Mouse (Mus musculus): ENCODE results near the gene Shoc2. TPM values are rescaled to one million over a fixed set of nuclear protein-coding genes. Genes with fewer than 3 reads are reported as not detected.
"Not testable (repeated sequence)": the region's sequence is repeated elsewhere in the genome, so short reads cannot be mapped to it uniquely, and the experiment has no call there.

Shoc2 gene
- total RNA-seq, 1 experiment from 2014 or later: 48.5 TPM

DNA sequence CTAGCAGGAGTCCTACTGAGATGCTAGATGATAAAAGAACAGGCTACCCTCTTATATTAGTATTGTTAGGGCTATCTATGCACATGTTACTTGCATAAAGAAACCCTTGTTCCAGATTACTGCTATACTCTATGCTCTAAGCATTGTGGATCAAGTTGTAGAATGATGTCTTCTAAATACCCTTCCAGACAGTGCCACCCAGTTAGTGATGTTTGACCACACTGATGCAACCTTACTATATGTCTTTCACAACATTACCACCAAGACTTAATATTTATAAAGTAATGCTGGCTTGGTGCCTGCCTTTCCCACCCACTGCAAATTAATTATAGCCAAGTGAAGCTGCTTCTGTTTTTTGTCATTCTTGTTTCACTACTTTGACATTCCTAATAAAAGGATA is 11.1 kb upstream of the Shoc2 start:
- DNase-seq: no peak

DNA sequence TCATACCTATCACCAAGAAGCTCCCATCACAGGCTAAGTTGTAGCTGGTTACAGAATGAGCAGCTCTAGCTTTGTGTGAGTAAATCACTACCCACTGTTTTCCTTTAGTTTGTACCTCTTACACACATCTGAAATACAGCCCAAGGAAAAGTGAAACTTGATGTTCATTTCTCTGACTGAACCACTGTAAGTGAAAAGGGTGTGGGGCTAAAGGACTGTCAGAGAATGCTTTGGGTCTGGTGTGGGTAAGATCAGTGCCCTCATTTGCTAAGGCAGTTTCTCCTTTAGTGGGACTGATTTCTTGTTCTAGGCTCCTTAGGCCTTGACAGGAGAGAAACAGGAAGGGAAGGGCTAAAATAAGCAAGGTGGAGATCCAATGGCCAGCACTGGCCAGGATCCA is 10.1 kb upstream of the Shoc2 start:
- no peak for DNase-seq

DNA sequence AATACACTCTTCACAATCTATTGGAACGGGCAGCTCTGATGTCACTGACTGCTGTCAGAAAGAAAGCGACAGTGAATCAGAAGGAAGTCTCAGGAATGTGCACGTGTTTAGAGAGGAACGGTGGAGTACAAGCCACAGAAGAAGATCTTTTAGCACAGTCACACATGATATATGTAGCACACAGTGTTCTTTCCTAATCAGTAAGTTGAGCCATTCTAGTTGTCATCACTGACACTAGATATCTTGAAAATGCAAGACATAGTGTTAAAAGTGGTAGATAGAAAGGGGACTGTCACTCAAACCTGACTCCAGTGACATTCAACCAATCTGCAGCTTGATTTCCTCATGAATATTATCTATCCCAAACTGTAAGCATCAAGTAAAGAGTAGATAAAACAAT is 4.6 kb upstream of the Shoc2 start:
- DNase-seq: no peak

DNA sequence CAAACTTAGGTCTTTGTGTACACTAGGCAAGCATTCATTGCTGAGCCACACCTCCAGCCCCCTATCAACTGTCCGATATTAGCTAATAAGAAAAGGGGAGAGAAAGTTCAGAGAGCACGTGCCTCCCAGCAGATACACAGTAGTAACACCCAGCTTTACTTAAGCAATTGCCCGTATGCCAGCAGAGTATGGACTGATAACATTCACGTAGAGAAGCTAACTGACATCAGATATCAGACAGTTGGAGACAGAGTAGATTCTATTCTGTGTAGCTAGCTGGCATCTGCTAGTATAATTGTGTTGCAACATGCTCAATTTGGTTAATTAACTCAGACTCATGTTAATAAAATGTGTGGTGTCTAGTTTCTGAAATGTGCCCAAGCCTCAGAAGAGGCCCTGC is 3.0 kb upstream of the Shoc2 start:
- DNase-seq: no peak

DNA sequence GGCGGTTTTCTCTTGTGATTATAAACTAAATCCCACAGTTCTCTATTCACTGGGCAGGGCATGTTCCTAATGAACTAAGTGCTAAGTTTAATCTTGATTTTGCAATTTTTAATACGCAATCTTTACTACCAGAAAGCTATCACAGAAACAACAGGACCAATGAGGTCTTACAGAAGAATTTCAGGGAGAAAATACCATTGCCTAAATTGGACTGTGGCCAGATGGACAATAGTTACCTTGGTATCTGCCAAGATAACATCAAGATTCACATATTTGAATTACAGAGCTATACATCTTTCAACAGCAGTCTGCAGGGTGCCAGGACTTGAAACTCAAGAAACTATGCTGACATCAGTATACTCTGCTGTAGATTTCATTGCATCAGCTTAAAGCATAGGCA is 1.8 kb upstream of the Shoc2 start:
- DNase-seq: no peak

DNA sequence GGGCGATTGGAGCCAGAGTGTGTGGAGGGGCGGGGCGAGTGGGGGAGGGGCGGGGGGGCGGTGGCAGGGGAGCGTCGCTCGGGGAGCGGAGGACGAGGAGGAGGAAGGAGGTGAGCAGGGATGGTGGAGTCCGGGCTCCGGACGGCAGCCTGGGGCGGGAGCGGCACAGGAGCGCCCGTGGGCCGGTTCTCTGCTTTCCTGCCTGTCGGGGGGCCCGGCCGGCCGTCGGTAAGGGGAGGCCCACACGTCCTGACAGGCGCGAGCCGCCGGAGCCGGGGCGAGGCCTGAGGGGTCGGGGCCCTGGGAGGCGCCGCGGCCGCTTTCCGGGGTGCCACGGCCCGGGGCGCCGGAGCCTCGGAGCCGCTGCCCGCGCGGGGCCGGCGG is 672 bp downstream of the Shoc2 start:
- DNase-seq: no peak

DNA sequence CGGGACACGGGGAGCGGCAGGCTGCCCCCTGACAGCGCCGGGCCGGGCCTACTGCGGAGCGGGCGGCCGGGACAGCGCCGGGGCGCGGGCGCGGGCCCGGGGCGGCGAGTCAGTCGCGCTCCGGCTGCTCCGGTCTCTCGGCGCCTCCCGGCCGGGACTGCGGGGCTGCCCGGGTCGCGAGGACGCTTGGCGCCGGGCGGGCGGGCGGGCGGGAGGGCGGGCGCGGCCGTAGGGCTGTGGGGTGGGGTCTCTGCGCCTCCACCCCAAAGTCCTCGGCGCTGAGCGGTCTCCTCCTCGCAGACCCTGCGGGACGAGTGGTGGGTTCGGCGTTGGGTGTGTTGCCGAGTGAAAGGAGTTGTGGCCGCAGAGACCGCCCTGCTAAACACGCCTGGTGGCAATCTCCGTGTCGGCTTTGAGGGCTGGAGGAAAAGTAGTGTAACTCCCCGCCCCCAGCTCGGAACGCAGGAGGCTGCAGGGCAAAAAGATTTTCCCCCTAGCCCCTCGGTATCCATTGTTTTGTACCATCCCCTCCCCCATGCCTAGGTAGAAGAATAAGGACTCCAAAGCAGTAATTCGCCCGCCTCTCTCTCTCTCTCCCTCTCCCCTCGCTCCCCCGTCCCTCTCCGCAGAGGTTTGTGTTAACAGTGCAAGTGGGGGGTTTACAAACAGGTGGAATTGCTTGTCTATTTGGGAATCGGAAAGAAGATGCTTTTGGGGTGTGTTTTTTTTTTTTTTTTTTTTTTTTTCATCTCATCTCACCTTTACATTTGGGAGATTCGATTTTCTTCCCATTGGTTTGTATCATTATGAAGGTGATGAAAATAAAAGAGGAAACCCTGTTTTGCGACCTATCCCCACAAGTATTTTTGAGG is 1.3 kb downstream of the Shoc2 start:
- DNase-seq: peak; percentile 44

DNA sequence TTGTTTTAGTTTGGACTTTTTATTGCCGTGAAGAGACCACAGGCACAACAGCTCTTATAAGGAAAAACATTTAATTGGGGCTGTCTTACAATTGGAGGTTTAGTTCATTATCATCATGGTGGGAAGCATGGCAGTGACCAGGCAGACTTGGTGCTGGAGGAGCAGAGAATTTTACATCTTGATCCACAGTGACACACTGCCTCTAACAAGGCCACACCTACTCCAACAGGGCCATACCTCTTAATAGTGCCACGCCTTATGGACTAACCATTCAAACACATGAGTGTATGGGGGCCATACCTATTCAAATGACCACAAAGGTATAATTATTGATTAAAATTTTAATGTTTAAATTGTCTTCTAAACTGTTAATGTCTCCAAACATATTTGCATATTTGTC is 13.4 kb downstream of the Shoc2 start:
- no peak for DNase-seq

DNA sequence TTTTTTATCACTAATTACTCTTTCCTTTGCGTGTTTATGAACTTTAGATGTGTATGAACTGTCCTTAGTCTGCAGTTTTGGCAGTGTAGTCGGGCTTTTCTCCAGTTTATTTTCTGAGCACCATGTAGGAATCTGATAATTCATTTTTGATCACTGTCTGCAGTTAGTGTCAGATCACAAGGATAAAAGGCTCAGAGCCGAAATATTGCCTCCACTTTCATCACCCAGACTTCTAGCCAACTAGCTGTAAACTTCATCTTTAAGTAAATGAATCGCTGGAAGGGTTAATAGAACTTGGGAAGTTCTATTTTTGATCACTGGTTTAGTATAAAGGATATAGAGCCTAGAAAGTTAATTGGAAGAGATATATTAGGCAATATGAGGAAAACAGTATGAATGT is 18.4 kb downstream of the Shoc2 start:
- DNase-seq: no peak

DNA sequence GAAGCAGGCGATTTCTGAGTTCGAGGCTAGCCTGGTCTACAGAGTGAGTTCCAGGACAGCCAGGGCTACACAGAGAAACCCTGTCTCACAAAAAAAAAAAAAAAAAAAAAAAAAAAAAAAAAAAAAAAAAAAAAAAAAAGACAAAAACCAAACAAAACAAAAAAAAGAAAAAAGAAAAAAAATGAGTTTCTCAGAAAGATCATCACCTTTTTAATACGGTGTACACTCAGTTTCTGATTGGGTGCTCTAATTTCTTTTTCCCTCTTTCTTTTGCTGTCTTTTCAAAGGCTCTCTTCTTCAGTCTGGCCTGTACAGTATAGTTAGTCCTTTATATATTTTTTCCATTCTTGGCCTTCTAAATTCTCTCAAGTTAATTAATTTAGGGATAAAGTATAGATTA is 20.2 kb downstream of the Shoc2 start:
- DNase-seq: not testable (repeated sequence)

DNA sequence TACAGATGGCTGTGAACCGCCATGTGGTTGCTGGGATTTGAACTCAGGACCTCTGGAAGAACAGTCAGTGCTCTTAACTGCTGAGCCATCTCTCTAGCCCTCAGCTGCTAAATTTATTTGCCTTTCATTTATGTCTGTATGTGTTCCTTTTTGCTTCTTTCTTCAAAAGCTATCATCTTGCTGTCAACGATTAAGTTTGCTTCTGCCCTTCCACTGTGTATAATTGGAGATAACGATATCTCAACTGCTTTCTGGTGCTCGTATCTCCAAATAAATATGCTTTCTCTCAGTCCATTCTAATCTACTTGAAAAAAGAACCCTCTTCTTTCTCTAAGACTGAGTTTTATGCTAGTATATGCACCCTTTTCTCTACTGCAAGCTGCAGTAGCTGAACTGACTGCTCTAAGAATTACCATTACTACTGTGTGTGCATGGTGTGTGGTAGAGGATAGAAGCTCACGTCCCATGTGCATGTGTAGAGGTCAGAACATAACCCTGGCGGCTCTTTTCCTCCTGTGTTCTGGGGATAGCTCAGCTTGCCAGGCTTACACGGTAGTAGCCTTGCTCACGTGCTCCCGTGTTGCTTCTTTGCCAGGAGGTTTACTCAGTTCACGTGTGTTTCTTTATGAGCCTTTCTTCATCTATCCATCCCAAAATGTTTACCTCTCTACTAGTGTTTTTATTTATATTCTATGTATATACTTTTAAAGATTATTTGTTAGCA is 21.0 kb downstream of the Shoc2 start:
- DNase-seq: no peak

DNA sequence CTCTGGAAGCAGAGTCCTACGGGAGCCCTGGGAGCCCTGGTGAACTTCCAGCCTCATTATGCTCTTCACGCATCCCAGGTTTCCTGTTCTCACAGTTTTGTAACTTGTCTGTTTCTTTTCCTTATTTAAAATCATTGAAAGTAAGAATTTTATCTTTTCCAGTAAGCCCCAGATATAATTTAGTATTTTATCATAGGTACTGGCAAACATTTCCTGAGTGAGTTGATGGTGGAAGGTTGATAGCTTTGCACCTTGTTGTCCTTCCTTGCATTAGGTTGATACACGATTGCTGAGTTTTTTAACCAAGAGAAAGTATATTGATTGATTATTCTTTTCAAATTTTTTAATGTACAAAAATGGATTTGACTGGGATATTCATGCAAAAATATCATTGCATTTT is 25.1 kb downstream of the Shoc2 start:
- DNase-seq: no peak

DNA sequence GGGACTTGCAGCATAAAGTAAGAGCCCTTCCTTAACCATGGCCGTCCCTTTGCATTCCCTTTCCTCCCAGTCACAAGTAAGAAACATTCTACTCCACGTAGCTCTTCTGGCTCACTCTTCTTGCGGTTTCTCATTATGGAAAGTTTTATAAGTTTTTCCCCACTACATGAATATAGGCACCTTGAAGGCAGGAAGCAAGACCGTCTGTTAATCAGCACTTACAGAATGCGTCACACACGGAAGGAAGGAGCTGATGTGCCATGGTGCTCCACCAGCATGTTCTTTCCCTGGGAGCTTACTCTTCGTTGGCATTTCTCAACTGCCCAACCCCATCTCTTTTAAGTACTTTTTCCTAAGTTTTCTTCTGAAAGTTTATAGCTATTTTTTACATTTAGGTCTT is 27.8 kb downstream of the Shoc2 start:
- DNase-seq: no peak

DNA sequence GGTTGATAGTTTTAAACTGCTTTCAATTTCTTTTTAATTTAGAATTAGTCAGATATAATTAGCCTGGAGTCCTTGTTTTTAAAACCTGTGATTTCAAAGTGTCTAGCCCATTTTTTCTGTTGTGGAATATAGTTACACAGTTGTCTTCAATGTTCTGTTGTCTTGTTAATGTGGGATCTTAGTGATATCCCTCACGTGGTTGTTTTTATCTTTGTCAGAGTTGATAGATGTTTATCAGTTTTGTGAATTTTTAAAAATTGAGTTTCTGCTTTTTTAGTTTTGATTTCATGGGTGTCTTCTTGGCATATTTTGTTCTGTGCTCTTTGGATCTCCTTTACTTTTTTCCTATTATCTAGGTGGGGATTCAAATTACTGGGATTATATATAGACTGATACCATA is 29.6 kb downstream of the Shoc2 start:
- DNase-seq: no peak

DNA sequence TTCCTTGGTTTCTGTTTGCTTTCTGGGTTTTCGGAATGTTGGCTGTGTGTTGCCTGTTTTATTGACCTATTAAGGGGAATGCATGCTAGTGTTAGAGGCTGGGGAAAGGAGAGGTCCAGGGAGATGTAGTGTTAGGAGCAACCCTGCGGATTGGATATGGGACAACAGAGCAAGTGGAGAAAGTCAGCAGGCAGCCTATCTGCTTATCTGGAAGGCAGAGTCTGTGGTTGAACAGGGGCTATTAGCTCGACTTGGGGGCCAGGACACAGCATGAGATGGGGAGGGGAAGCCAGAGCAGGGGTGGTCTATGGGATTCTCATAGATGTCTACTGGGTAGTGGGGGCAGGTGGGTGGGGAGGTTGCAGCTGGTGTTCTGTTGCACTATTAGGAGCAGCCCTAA is 37.9 kb downstream of the Shoc2 start:
- DNase-seq: no peak

DNA sequence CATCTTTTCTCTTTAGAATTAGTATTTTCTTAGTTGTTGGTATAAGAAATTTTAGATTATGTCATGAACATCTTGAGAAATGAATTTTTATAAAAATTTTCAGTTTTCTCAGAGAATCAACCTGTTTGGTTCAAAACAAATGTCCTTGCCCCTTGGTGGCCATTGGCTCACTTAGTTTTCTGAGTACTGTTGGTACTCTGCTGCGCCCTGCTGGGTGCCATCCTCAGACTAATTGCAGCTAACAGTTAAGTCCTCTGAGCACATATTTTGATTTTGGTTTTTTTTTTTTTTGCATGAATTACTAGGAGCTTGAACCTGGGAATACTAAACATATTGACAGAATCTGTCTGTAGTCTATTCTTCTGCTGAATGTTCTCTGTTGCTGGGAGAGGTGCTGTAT is 39.2 kb downstream of the Shoc2 start:
- no peak for DNase-seq

DNA sequence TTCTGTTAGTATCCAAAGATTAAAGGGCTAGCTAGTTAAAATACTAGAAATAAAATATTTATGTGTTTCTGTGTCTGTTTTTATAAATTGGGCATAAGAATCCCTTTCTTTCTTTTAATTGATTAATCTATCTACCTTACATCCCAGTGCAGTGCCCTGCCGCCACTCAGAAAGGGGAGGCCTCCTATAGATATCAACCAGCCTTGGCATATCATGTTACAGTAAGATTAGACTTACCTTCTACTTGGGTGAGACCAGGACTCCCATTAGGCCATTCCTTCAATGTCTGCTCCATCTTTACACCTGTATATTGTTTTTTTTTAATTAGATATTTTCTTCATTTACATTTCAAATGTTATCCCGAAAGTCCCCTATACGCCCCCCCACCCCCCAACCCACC is 40.5 kb downstream of the Shoc2 start:
- no peak for DNase-seq

DNA sequence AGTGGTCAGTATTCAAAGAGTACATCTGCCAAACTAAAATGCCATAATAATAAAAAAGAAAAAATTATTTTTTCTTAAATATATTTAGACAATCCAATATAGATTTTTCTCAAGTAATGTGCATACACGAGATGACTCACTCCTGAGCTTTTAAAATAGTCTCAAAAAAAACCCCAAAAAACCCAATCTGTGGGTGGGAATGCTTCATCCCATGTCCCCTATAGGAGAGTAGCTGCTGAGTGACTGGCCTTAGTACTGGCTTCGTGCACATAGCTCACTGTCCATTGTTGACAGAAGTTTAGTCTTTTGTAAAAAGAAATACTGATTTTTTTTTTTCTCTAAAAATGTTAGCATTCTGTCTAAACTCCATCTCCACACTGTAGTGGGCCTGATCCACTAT is 46.4 kb downstream of the Shoc2 start:
- DNase-seq: no peak

DNA sequence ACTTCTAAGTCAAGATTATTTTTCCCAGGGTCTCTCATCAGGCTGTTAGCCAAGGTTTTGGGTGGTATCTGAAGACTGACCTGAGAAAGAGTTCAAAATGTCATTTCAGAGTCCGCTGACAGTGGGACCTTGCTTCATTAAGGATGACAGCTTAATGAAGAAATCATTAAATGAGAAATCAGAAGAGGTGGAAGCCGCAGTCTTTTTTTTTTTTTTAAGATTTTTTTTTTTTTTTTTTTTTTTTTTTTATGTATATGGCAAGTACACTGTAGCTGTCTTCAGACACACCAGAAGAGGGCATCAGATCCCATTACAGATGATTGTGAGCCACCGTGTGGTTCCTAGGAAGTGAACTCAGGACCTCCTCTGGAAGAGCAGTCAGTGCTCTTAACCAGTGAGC is 49.8 kb downstream of the Shoc2 start:
- DNase-seq: no peak

DNA sequence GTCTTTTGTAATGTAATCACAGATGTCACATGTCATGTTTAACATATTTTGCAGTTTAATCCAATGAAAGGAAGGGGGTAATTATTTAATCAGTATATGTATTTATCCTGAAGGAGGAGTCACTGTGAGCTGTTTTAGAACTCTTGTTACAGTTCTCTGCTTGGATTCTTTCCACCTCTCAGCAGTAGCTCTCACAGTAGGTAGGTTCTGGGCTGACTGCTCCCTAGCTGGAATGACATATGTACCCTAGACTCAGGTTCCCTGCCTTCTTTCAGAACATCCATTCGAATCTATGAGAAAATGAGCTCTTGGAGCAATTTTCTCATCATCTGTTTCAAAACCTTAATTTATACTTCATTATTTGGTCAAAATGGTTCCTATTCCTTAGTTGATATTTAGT is 50.2 kb downstream of the Shoc2 start:
- DNase-seq: no peak

DNA sequence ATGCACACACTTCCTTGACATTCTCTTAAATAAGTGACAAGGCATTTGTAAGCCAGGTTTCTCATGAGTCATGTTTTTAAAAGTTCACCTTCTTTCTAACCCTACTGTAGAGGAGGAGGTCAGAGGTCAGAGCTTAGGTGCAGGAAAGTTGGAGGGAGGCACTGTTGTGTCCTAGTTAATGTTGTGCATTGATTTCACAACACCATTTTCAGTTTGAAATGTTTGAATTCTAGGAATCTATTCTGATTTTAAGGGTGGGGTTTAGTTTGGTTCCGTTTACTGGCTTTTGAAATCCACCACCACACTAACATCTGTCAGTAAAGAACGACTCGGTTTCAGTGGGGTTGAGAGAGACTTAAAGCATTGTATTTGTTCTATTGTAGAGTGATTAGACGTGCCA is 66.9 kb downstream of the Shoc2 start:
- no peak for DNase-seq

DNA sequence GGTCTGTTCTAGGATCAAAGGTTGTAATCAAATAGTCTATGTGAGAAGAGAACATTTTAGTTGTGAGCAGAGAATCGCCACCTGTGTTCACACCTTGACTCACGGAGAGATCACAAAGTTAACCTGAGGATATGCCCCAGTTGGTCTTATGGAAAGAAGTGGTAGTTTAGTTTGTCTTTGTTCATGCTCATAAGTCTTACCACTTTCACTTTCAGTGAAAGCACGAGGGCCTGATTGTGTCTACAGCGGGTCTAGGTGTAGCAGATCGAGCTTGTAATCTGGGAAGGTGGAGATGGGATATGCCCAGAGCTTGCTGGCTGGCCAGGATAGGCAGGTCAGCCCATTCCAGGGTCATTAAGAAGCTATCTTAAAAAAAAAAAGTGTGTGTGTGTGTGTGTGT is 70.9 kb downstream of the Shoc2 start:
- DNase-seq: no peak

DNA sequence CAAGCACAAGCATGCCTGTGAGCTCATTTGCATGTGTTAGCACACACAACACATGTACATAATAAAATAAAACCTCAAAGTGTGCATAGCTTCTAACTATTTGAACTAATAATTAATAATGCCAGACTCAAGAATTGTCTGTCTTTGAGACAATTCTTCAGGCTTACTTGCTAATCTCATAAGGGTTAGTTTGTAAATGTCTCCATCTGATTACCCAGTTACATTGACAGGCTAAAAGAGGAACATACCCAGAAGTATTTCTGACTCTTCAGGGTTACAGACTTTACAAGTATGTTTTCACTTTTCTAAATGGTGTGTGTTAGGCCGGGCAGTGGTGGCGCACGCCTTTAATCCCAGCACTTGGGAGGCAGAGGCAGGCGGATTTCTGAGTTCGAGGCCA is 71.4 kb downstream of the Shoc2 start:
- no peak for DNase-seq

DNA sequence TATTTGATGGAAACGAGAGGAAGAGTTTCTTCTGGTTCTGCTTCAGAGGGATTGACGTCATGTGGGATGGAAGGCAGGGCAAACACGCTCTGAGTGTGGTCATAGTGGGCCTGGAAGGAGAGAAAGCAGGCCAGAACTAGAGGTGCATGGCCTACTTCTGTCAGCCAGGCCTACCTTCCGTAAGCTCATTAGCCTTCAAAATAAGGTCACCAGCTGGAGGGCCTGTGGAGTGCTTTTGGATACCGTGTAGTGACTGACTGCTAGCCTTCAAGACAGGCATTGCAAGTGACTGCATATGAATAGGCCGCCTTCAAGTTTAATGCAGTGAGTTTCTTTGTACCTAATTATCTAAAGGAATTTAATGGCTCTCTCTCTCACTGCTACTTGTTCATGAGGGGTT is 91.0 kb downstream of the Shoc2 start:
- no peak for DNase-seq
